Mouse (Mus musculus) CD8-positive naive resting alpha-beta T cell, adult 2 months (primary cell): Measurements from ENCODE around the gene Slbp.

Source experiments
- DNase-seq, 2 experiments: peaks; one replicate each; pipeline ENCODE4 v3.0.0; 2022; ENCODE audit warnings: low read depth in 2 of 2, low spot score in 2 of 2

The Slbp gene

GRCm38 (mm10) chr5:33681611-33682388, 29.4 kb upstream of the Slbp start:
- no peak for DNase-seq

GRCm38 (mm10) chr5:33681044-33681443, 28.7 kb upstream of the Slbp start:
- no peak for DNase-seq

GRCm38 (mm10) chr5:33678244-33678643, 25.9 kb upstream of the Slbp start:
- DNase-seq, result no peak

GRCm38 (mm10) chr5:33675964-33676363, 23.6 kb upstream of the Slbp start:
- DNase-seq, result no peak

- no peak for DNase-seq
Observed at GRCm38 (mm10) chr5:33674439-33674838, 22.1 kb upstream of the Slbp start.

GRCm38 (mm10) chr5:33671659-33672058, 19.3 kb upstream of the Slbp start:
- DNase-seq, result no peak

GRCm38 (mm10) chr5:33668223-33668622, 15.8 kb upstream of the Slbp start:
- peak; percentile 44 to 53 for DNase-seq

- DNase-seq, result no peak
Observed at GRCm38 (mm10) chr5:33658664-33659050, 6.3 kb upstream of the Slbp start.

GRCm38 (mm10) chr5:33657787-33658663, 5.7 kb upstream of the Slbp start, which contains the start of the genes Tacc3 and Tmem129:
TSS of gene Tacc3 (plus strand) at chr5:33658128.
TSS of gene Tmem129 (minus strand) at chr5:33658416.
- peak; percentile 94 for DNase-seq

GRCm38 (mm10) chr5:33657251-33657786, 4.9 kb upstream of the Slbp start:
- DNase-seq, result no peak

GRCm38 (mm10) chr5:33656739-33657138, 4.4 kb upstream of the Slbp start:
- DNase-seq, result no peak

GRCm38 (mm10) chr5:33655251-33655840, 3.0 kb upstream of the Slbp start:
- DNase-seq, result no peak

- no peak for DNase-seq
Observed at GRCm38 (mm10) chr5:33654424-33654823, 2.0 kb upstream of the Slbp start.

GRCm38 (mm10) chr5:33652783-33653173, 404 bp upstream of the Slbp start:
- DNase-seq, result no peak

- no peak for DNase-seq
Observed at GRCm38 (mm10) chr5:33651541-33651920, 843 bp downstream of the Slbp start.

- no peak for DNase-seq
Observed at GRCm38 (mm10) chr5:33651017-33651416, 1.4 kb downstream of the Slbp start.

- peak; percentile 29 to 53 for DNase-seq
Observed at GRCm38 (mm10) chr5:33640652-33641051, 11.7 kb downstream of the Slbp start.

- DNase-seq, result no peak
Observed at GRCm38 (mm10) chr5:33638826-33639225, 13.5 kb downstream of the Slbp start.

- no peak for DNase-seq
Observed at GRCm38 (mm10) chr5:33637606-33638350, 14.6 kb downstream of the Slbp start.

- no peak for DNase-seq
Observed at GRCm38 (mm10) chr5:33635361-33635760, 17.0 kb downstream of the Slbp start.

GRCm38 (mm10) chr5:33632526-33632925, 19.8 kb downstream of the Slbp start:
- no peak for DNase-seq
